Mouse (Mus musculus) embryonic facial prominence, embryonic 10.5 days (tissue): ENCODE results near the gene Elof1. TPM values are rescaled to one million over a fixed set of nuclear protein-coding genes. Genes with fewer than 3 reads are reported as not detected.

Source experiments
- DNase-seq: peaks from one replicate; pipeline ENCODE4 v3.0.0-alpha.2; 2017; ENCODE audit warnings: low spot score
- H3K27ac ChIP-seq: fragments of 300-500 bp; sonication (generic); replicated peaks from 2 replicates; pipeline ENCODE4 v1.5.1; 2016; ENCODE audit warnings: mild to moderate bottlenecking
- H3K27me3 ChIP-seq: fragments of 300-500 bp; sonication (generic); replicated peaks from 2 replicates; pipeline ENCODE4 v1.6.1; 2016; ENCODE audit warnings: low read depth, mild to moderate bottlenecking; ENCODE audit not compliant: poor library complexity, severe bottlenecking
- H3K36me3 ChIP-seq: fragments of 300-500 bp; sonication (generic); replicated peaks from 2 replicates; pipeline ENCODE4 v1.6.1; 2016; ENCODE audit warnings: mild to moderate bottlenecking, moderate library complexity
- H3K4me1 ChIP-seq: fragments of 300-500 bp; sonication (generic); 2 replicates; pipeline ENCODE4 v1.6.1; 2016
- H3K4me3 ChIP-seq: fragments of 300-500 bp; sonication (generic); 2 replicates; pipeline ENCODE4 v1.5.1; 2016; ENCODE audit warnings: mild to moderate bottlenecking, moderate library complexity
- H3K9me3 ChIP-seq: fragments of 300-500 bp; sonication (generic); 2 replicates; pipeline ENCODE4 v1.6.1; 2016; ENCODE audit warnings: mild to moderate bottlenecking
- WGBS: fragments of 180-500 bp; shearing (Covaris S2); methylation state at CpG from one replicate; pipeline ENCODE4 v1.1.7; 2016; 5-methylcytosine and 5-hydroxymethylcytosine counted together
- polyA plus RNA-seq: library from polyadenylated mRNA; unstranded; fragments of >200 nt; fragmentation: Nextera tagmentation; extraction: Ambion mirVana; gene quantifications from 2 replicates; pipeline ENCODE4 v1.2.1, GENCODE M21; 2016

The Elof1 gene
- polyA plus RNA-seq, 1 experiment from 2014 or later = 241 TPM

DNA sequence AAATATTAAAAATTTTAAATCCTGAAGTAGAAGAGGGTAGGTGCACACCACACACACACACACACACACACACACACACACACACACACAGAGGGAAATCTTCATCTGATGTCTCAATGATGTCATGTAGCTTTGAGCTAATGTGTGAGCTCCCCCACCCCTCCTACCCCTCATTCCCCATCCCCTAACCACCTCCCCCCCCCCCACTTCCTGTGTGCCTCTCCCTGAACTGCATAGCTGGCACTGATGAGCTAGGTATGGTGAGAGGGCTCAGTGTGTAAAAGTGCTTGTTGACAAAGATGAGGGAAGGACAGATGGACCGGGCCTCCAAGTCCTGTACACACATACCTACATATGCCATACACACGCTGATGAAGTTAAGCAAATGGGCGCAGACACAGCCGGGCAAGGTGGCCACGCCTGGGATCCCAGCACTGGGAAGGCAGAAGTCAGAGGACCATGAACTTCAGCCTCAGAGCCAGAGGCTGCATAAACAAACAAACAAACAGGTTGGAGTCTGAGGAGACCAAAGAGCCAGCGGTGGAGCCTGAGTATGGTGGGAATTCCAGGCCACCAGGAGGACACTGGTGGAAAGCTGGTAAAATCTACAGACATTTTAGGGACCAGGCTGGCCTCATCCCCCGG is 17.4 kb upstream of the Elof1 start:
- Histone ChIP-seq H3K4me1 (peaks cover 27% of the 10 kb centered on the region), H3K27ac (peak overlapping the region; percentile 58; the same call in 1 of the 2 replicates), H3K9me3 (no peaks in the 10 kb centered on the region), H3K27me3 (peaks cover 70% of the 10 kb centered on the region), H3K36me3 (no peaks in the 10 kb centered on the region), H3K4me3 (peak overlapping the region; percentile 6; the same call in 1 of the 2 replicates)
- no peak for DNase-seq
- WGBS = 83% methylated on average over 7 of the region's 7 CpGs

GRCm38 (mm10) chr9:22132220-22132619 is 15.2 kb upstream of the Elof1 start:
- Histone ChIP-seq H3K9me3 (no peaks in the 10 kb centered on the region), H3K4me3 (peak overlapping the region; percentile 52), H3K27me3 (peaks cover 71% of the 10 kb centered on the region), H3K4me1 (peaks cover 21% of the 10 kb centered on the region), H3K27ac (0 out of 2 replicates have a peak overlapping the region, but pooled peaks have one; percentile 19), H3K36me3 (no peaks in the 10 kb centered on the region)
- WGBS = 43% methylated on average over 11 of the region's 11 CpGs
- no peak for DNase-seq

DNA sequence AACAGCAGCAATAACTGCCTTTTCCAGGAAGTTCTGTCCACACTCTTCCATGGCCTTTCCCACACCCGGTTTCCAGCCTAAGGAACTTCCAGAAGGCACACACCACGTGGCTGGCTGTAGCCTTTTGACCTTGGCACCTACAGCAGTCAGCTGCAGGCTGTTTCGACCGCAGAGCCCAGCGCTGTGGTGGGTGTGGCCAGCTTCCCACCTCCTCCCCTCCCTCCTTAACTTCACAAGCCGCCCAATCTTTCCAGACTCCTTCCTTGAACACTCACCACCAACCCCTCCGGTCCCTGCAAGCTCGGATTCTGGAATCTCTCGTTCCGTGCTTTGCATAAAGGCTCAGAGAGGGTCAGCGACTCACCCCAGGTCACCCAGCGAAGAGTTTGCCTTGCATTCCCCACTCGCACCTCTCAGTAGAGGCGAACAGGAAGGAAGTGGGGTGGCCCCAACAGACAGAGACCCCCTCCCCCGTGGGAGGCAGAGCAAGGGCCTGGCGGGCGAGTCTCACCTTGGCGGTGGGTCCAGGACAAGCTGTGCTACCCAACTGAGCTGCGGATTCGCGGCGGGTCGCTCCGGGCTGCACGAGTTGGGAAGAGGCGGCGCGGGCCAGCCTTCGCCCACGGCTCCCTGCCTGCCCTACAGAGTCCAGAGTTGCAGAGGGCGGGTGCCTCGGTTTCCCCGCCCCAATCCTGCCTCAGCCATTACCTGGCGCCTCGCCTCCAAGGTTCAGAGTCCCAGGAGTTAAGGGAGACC is 14.4 kb upstream of the Elof1 start:
- peaks cover 63% of the 10 kb centered on the region for H3K27me3 ChIP-seq
- peak overlapping the region; percentile 52 for H3K4me3 ChIP-seq
- under 1% methylated on average over 35 of the region's 35 CpGs for WGBS
- peaks cover 14% of the 10 kb centered on the region for H3K4me1 ChIP-seq
- H3K36me3 ChIP-seq = no peaks in the 10 kb centered on the region
- H3K27ac ChIP-seq = peak overlapping the region; percentile 19
- H3K9me3 ChIP-seq = no peaks in the 10 kb centered on the region
- DNase-seq = peak; percentile 64

DNA sequence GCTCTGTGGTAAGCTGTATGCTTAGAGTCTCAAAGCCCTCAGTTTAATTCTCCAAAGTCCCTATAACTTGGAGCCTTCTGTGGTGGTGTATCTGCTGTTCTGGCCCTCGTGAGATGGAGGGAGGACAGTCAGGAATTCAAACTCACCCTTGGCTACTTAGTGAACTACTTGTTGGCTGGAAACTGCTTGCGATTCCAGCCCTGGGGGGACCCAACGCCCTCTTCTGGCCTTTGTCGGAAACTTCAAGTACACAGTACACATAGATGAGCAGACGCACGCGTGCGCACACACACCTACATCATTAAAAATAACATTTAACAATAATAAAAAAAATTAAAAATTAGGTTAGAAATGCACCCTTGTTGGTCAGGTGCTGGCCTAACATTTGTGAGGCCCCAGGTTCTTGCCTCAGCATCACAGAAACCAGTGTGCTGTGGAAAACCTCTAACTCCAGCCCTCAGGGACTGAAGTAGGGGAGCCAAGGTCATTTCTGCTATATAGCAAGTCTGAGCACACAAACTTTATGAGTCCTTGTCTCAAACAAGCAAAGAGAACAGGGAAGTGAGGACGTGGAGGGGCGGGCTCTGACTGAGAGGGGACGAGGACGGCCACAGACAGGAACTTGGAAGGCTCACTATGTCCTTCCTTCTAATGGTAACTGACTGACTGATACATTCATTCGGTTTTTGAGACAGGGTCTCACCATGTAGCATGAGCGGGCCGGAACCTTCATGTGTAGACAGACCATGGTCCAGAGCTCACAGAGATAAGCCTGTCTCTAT is 8.5 kb upstream of the Elof1 start:
- no peaks in the 10 kb centered on the region for H3K36me3 ChIP-seq
- no peak for DNase-seq
- no peaks in the 10 kb centered on the region for H3K9me3 ChIP-seq
- H3K27ac ChIP-seq = no peak overlapping the region
- no peaks in the 10 kb centered on the region for H3K4me1 ChIP-seq
- no peak overlapping the region for H3K4me3 ChIP-seq
- H3K27me3 ChIP-seq = peaks cover 23% of the 10 kb centered on the region
- WGBS = 88% methylated on average over 15 of the region's 15 CpGs

GRCm38 (mm10) chr9:22124169-22124568 is 7.2 kb upstream of the Elof1 start:
- no peak for DNase-seq
- Histone ChIP-seq H3K36me3 (no peaks in the 10 kb centered on the region), H3K4me1 (no peaks in the 10 kb centered on the region), H3K9me3 (no peaks in the 10 kb centered on the region), H3K27me3 (peaks cover 10% of the 10 kb centered on the region), H3K27ac (no peak overlapping the region), H3K4me3 (no peak overlapping the region)
- 84% methylated on average over 3 of the region's 3 CpGs for WGBS

DNA sequence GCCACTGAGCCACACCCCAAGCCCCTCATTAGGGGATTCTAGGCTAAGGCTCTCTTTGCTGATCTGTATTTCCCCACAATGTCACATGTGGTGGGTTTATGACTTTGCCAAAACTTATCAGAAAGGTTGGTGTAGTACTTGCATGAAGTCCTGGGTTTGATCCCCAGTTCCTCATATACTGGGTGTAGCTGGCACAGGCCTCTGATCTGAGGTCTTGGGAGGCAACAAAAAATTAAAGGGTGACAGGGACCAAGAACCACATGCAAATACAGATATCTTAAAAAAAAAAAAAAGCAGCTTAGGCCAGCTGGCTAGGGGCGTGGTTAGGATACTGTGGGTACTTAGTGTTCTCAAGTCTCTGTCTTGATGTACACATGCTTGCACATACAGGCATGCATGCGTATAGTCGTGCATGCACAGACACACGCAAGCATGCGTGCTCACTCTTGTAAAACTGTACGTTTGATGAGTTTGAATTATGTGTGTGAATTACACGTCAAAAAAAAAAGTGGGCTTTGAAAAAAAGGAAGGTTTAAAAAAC is 6.2 kb upstream of the Elof1 start:
- WGBS = 87% methylated on average over 7 of the region's 7 CpGs
- Histone ChIP-seq H3K4me3 (no peak overlapping the region), H3K36me3 (no peaks in the 10 kb centered on the region), H3K27ac (no peak overlapping the region), H3K27me3 (peaks cover 4% of the 10 kb centered on the region; the same call in 1 of the 2 replicates), H3K9me3 (no peaks in the 10 kb centered on the region), H3K4me1 (no peaks in the 10 kb centered on the region)
- DNase-seq = no peak

DNA sequence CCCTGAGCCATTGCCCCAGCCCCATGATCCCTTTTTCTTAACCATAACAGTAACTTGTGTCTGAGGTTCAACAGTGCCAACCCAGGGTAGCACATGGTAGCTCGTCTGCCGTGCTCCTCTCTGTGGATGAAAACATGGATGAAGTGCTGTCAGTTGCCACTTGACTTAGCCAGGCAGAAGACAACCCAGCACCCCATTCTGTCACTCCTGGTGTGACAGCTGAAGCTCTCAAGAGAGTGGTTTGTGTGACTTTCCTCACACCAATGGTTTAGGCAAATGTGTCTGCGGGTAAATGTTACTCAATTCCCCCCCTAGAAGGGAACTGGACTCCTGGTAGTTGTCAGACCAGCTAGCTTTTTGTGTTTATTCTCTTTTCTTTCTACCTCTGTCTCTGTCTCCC is 5.0 kb upstream of the Elof1 start:
- Histone ChIP-seq H3K36me3 (no peaks in the 10 kb centered on the region), H3K4me3 (no peak overlapping the region), H3K27ac (no peak overlapping the region), H3K27me3 (0 out of 2 replicates have a peak, but pooled peaks cover 4% of the 10 kb centered on the region), H3K9me3 (no peaks in the 10 kb centered on the region), H3K4me1 (peaks cover 7% of the 10 kb centered on the region)
- WGBS = 88% methylated on average over 3 of the region's 3 CpGs
- no peak for DNase-seq

GRCm38 (mm10) chr9:22121545-22121944 is 4.6 kb upstream of the Elof1 start:
- no peak for DNase-seq
- H3K27ac ChIP-seq = no peak overlapping the region
- peaks cover 8% of the 10 kb centered on the region for H3K4me1 ChIP-seq
- H3K9me3 ChIP-seq = no peaks in the 10 kb centered on the region
- H3K27me3 ChIP-seq = 0 out of 2 replicates have a peak, but pooled peaks cover 4% of the 10 kb centered on the region
- no peaks in the 10 kb centered on the region for H3K36me3 ChIP-seq
- no peak overlapping the region for H3K4me3 ChIP-seq

GRCm38 (mm10) chr9:22119543-22119942 is 2.6 kb upstream of the Elof1 start:
- H3K27ac ChIP-seq = no peak overlapping the region
- H3K4me1 ChIP-seq = peaks cover 19% of the 10 kb centered on the region
- no peaks in the 10 kb centered on the region for H3K9me3 ChIP-seq
- H3K36me3 ChIP-seq = peaks cover 5% of the 10 kb centered on the region; the same call in 1 of the 2 replicates
- WGBS = 91% methylated on average over 4 of the region's 4 CpGs
- H3K4me3 ChIP-seq = no peak overlapping the region
- no peak for DNase-seq
- 0 out of 2 replicates have a peak, but pooled peaks cover 4% of the 10 kb centered on the region for H3K27me3 ChIP-seq

DNA sequence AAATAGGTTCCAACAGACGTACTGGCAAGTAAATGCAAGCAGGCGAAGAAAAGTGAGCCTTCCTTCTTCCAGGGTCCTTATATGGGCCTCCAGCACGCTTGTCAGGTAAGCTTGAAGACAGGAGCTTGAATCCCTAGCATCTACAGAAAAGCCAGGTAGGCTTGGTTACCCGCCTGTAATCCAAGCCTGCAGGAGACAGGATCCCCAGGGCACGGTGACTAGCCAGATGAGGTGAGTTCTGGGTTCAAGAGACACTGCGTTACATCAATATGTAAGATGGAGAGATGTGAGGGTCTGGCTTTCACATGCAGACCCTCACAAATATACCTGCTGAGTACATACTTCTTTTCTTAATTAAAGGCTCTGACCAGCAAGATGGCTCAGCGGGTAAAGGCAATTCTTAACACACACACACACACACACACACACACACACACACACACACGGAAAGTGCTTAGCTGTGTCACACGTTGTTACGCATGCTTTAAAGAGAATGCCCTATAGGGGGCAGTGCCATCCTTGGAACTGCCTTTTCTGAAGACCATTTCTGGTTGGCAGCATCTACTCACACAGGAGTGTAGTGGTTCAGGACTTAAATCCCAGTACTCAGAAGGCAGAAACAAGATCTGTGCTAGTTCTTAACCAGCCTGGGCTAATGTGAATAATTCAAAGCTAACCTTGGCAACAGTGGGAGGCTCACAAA is 933 bp upstream of the Elof1 start:
- H3K27ac ChIP-seq = peak overlapping the region; percentile 92; the same call in 1 of the 2 replicates
- H3K4me3 ChIP-seq = peak overlapping the region; percentile 95

DNA sequence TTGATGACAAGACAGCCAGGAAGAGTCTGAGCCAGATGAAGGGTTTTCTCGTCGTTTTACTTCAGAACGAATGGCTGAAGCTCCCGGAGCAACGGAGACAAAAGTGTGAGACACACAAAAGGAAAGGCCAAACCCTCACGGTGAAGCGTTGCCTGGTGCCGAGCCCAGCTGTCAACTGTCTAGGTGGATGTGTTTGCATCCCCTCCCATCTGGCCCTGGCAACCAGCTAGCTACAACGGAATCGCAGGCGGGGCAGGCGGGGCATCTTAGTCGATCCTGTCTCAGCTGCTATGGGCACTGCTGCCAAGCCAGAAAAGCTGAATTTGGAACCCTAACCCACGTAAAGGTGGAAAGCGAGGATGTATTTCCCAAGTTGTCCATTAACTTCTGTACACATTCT is 886 bp downstream of the Elof1 start:
- no peak for DNase-seq
- Histone ChIP-seq H3K36me3 (peaks cover 40% of the 10 kb centered on the region), H3K4me1 (peaks cover 19% of the 10 kb centered on the region), H3K27me3 (0 out of 2 replicates have a peak, but pooled peaks cover 3% of the 10 kb centered on the region), H3K9me3 (no peaks in the 10 kb centered on the region), H3K4me3 (peak overlapping the region; percentile 95), H3K27ac (peak overlapping the region; percentile 92)
- 41% methylated on average over 15 of the region's 15 CpGs for WGBS

More for the DNA sequence above, 933 bp upstream of the Elof1 start:
- peaks cover 21% of the 10 kb centered on the region for H3K36me3 ChIP-seq
- peak; percentile 30 for DNase-seq
- H3K9me3 ChIP-seq = no peaks in the 10 kb centered on the region
- 0 out of 2 replicates have a peak, but pooled peaks cover 4% of the 10 kb centered on the region for H3K27me3 ChIP-seq
- 45% methylated on average over 10 of the region's 10 CpGs for WGBS
- peaks cover 19% of the 10 kb centered on the region for H3K4me1 ChIP-seq
